Mouse (Mus musculus) midbrain, postnatal 0 days (tissue): ENCODE measurements around the gene Gm6034. TPM values are rescaled to one million over a fixed set of nuclear protein-coding genes. Genes with fewer than 3 reads are reported as not detected.
"Not testable (repeated sequence)": the region's sequence is repeated elsewhere in the genome, so short reads cannot be mapped to it uniquely, and the experiment has no call there.

Experiments used
- ATAC-seq: fragments of 200-750 bp; cut with Nextera tagmentation; 2 replicates; pipeline ENCODE4 v1.8.0; 2017; ENCODE audit warnings: moderate number of reproducible peaks, mild to moderate bottlenecking, moderate TSS enrichment, moderate library complexity; ENCODE audit not compliant: low FRiP score
- DNase-seq: peaks from one replicate; pipeline ENCODE4 v3.0.0-alpha.2; 2015; ENCODE audit warnings: low spot score
- H3K27ac ChIP-seq: fragments of 300-500 bp; sonication (generic); 2 replicates; pipeline ENCODE4 v1.5.1; 2014; ENCODE audit warnings: low read depth, mild to moderate bottlenecking, low read length, mixed read lengths
- H3K27me3 ChIP-seq: fragments of 300-500 bp; sonication (generic); 2 replicates; pipeline ENCODE4 v1.6.1; 2014; ENCODE audit warnings: low read length, control low read depth, mixed read lengths; ENCODE audit not compliant: insufficient read depth
- H3K36me3 ChIP-seq: fragments of 300-500 bp; sonication (generic); 2 replicates; pipeline ENCODE4 v1.6.1; 2014; ENCODE audit warnings: low read length, control low read depth, mixed read lengths; ENCODE audit not compliant: insufficient read depth
- H3K4me1 ChIP-seq: fragments of 300-500 bp; sonication (generic); 2 replicates; pipeline ENCODE4 v1.6.1; 2014; ENCODE audit warnings: mild to moderate bottlenecking, control low read depth, antibody characterized with exemption, low read length, mixed read lengths; ENCODE audit not compliant: insufficient read depth
- H3K4me2 ChIP-seq: fragments of 300-500 bp; sonication (generic); 2 replicates; pipeline ENCODE4 v1.6.1; 2014; ENCODE audit warnings: low read depth, mild to moderate bottlenecking, low read length, mixed read lengths; ENCODE audit not compliant: poor library complexity, severe bottlenecking
- H3K4me3 ChIP-seq: fragments of 300-500 bp; sonication (generic); 2 replicates; pipeline ENCODE4 v1.5.1; 2014; ENCODE audit warnings: low read depth, mild to moderate bottlenecking, low read length, moderate library complexity
- H3K9ac ChIP-seq: fragments of 300-500 bp; sonication (generic); replicated peaks from 2 replicates; pipeline ENCODE4 v1.6.1; 2014; ENCODE audit warnings: mild to moderate bottlenecking, low read length, moderate library complexity, mixed read lengths; ENCODE audit not compliant: poor library complexity, severe bottlenecking
- H3K9me3 ChIP-seq: fragments of 300-500 bp; sonication (generic); 2 replicates; pipeline ENCODE4 v1.6.1; 2016; ENCODE audit warnings: low read length, control low read depth
- CTCF ChIP-seq: IDR thresholded peaks from 2 replicates; pipeline ENCODE4 v1.5.1; 2016; ENCODE audit warnings: antibody characterized with exemption, mild to moderate bottlenecking
- whole genome bisulfite sequencing: fragments of 180-500 bp; shearing (Covaris S2); extraction: QIAGEN DNeasy Blood & Tissue Kit; methylation state at CpG from one replicate; pipeline ENCODE4 v1.1.7; 2014; 5-methylcytosine and 5-hydroxymethylcytosine counted together
- polyA plus RNA-seq: library from polyadenylated mRNA; unstranded; fragments of >200 nt; fragmentation: Nextera tagmentation; extraction: Ambion mirVana; gene quantifications from 2 replicates; pipeline ENCODE4 v1.2.1, GENCODE M21; 2015
- total RNA-seq: library from RNA; depleted of rRNA; stranded (reverse); fragments of >200 nt; gene quantifications from 2 replicates; pipeline ENCODE4 v1.2.3, GENCODE M21; 2014

Gene Gm6034
- total and polyA plus RNA-seq, 2 experiments from 2014 or later = 0.16 TPM; not detected in 1

- peaks cover 2% of the 10 kb centered on the region; the same call in 1 of the 2 replicates for H3K27me3 ChIP-seq
- H3K9ac ChIP-seq = peak overlapping the region; percentile 61
- H3K27ac ChIP-seq = no peak overlapping the region
- no peaks in the 10 kb centered on the region for H3K4me1 ChIP-seq
- ATAC-seq (peak; percentile 76), DNase-seq (peak; percentile 31)
- WGBS = under 1% methylated on average over 46 of the region's 46 CpGs
- H3K4me2 ChIP-seq = peak overlapping the region; percentile 90
- no peaks in the 10 kb centered on the region for H3K9me3 ChIP-seq
- H3K36me3 ChIP-seq = no peaks in the 10 kb centered on the region
- TF ChIP-seq CTCF = no peak
- H3K4me3 ChIP-seq = peak overlapping the region; percentile 50
Measured at GRCm38 (mm10) chr17:36083266-36083869, 40.6 kb downstream of the Gm6034 start.

DNA sequence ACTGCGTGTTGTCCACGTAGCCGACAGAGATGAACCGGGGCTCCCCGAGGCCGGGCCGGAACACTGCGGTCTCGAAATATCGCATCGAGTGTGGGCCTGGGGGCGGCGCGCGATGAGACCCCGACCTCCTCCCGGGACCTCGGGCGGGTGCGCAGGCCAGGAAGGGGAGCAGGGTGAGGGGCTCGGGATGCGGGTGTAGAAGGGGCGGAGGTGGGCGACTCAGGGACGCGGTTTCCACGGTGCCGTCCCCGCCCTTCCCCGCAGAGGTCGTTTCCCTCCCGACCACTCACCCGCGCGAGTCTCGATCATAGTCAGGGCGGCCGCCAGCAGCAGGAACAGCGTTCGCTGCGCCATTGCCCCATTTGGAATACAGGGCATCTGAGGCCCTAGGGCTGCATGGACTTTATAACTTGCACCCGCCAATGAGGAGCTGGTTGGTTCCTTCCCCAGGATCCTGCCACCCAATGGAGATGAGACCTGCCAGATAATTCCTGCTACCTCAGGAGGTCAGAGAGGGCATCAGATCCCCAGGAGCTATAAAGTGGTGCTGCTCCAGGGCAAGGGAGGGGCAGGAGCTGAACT is 41.2 kb downstream of the Gm6034 start:
- H3K4me1 ChIP-seq = no peaks in the 10 kb centered on the region
- peaks cover 2% of the 10 kb centered on the region; the same call in 1 of the 2 replicates for H3K27me3 ChIP-seq
- ATAC-seq (peak; percentile 67), DNase-seq (peak; percentile 2)
- H3K36me3 ChIP-seq = no peaks in the 10 kb centered on the region
- peak overlapping the region; percentile 90 for H3K4me2 ChIP-seq
- no peaks in the 10 kb centered on the region for H3K9me3 ChIP-seq
- H3K27ac ChIP-seq = no peak overlapping the region
- TF ChIP-seq CTCF = no peak
- 1% methylated on average over 41 of the region's 42 CpGs for WGBS
- H3K9ac ChIP-seq = peak overlapping the region; percentile 61
- peak overlapping the region; percentile 50 for H3K4me3 ChIP-seq

GRCm38 (mm10) chr17:36085976-36086375 is 43.2 kb downstream of the Gm6034 start:
- H3K9me3 ChIP-seq = not testable (repeated sequence)

DNA sequence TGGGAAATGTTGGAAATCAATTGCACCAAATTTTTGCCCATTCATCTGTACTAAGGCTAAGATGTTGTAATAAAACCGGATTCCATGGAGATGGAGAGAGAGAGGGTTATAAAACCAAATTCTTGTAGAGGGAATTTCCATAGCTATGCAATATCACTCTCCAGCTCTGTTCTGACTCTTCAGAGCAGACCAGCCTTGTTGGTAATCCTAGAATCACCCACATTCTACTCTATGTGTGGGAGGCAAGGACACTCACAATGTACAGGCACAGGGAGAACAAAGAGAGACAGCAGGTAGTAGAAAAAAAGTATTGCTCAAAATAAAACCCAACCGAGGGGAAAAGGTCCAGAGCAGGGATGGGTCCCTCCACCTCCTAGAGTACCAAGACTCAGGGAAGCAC is 49.2 kb downstream of the Gm6034 start:
- H3K27ac ChIP-seq, ATAC-seq, H3K36me3 ChIP-seq, H3K9ac ChIP-seq, DNase-seq, H3K4me3 ChIP-seq, H3K4me1 ChIP-seq, H3K4me2 ChIP-seq, H3K9me3 ChIP-seq, H3K27me3 ChIP-seq: not testable (repeated sequence)
- no CpG with 5 or more reads among the region's 2 CpGs for WGBS

More at GRCm38 (mm10) chr17:36085976-36086375, 43.2 kb downstream of the Gm6034 start:
- H3K9ac ChIP-seq, H3K4me3 ChIP-seq, DNase-seq, H3K27me3 ChIP-seq, H3K27ac ChIP-seq, ATAC-seq, H3K36me3 ChIP-seq, H3K4me1 ChIP-seq, H3K4me2 ChIP-seq: not testable (repeated sequence)
- 60% methylated on average over 1 of the region's 1 CpGs for WGBS

DNA sequence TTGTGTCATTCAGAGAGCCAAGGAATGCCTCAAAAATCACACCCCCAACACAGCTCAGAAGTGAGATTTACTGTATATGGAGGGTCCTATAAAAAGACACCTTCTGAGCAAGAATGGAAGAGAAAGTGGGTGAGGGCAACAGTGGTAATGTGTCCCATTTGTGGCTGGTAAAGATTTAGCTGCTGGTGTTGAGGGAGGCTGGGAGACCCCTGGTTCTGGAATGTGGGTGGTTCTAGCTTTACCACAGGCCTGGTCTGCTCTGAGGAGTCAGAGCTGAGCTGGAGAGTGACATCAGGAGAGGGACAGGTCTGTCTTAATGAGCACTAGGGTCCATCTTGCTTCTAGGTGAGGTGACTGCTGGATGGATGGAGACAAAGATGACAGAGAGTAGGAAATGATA is 49.8 kb downstream of the Gm6034 start:
- H3K4me1 ChIP-seq, ATAC-seq, H3K4me2 ChIP-seq, H3K27me3 ChIP-seq, H3K4me3 ChIP-seq, H3K9me3 ChIP-seq, H3K27ac ChIP-seq, H3K36me3 ChIP-seq, H3K9ac ChIP-seq, DNase-seq: not testable (repeated sequence)

- Histone ChIP-seq H3K36me3 (no peaks in the 10 kb centered on the region), H3K9ac (no peak overlapping the region), H3K27me3 (no peaks in the 10 kb centered on the region), H3K4me2 (no peak overlapping the region), H3K27ac (no peak overlapping the region), H3K4me3 (no peak overlapping the region), H3K4me1 (no peaks in the 10 kb centered on the region), H3K9me3 (no peaks in the 10 kb centered on the region)
- TF ChIP-seq CTCF = no peak
- WGBS = 31% methylated on average over 3 of the region's 3 CpGs
- ATAC-seq (no peak), DNase-seq (no peak)
Measured at GRCm38 (mm10) chr17:36093936-36094335, 51.2 kb downstream of the Gm6034 start.

DNA sequence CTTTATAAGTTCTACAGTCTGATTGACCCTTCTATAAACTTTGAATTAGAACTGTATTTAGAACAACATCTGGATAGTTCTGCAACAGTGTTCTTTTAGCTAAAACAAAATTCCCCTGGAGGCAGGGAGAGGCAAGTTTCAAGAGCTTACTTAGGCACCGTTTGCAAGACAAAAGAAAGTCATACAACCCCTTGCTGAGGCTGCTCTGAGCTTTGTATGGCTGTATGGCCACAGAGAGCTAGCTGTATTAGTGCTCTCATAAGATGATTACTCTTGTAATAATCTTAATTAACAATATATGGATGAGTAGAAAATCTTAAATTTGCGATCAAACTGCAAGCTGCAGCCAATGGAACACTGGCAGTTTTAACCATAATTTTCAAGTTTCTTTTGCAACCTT is 56.8 kb downstream of the Gm6034 start:
- not testable (repeated sequence) for H3K4me1 ChIP-seq
- 45% methylated on average over 2 of the region's 2 CpGs for WGBS

DNA sequence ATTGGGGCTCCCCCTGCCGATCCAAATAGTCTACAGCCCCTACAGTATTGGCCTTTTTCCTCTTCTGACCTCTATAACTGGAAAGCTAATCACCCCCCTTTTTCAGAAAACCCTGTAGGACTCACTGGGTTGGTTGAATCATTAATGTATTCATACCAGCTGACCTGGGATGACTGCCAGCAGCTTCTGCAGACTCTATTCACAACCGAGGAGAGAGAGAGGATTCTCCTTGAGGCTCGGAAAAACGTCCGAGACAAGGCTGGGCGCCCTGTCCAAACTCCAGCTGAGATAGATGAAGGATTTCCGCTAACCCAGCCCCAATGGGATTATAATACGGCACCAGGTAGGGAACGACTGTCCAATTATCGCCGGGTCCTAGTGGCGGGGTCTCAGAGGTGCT is 59.3 kb downstream of the Gm6034 start:
- H3K27ac ChIP-seq, H3K27me3 ChIP-seq, H3K9ac ChIP-seq, H3K4me3 ChIP-seq, H3K4me2 ChIP-seq, H3K36me3 ChIP-seq, H3K9me3 ChIP-seq, H3K4me1 ChIP-seq, ATAC-seq, DNase-seq: not testable (repeated sequence)
- 71% methylated on average over 11 of the region's 12 CpGs for WGBS

More for the DNA sequence above, 56.8 kb downstream of the Gm6034 start:
- not testable (repeated sequence) for H3K27me3 ChIP-seq, H3K9me3 ChIP-seq, H3K9ac ChIP-seq, H3K27ac ChIP-seq, H3K4me2 ChIP-seq, DNase-seq, ATAC-seq, H3K36me3 ChIP-seq, H3K4me3 ChIP-seq
